Mouse (Mus musculus): ENCODE results near the gene 0610009B22Rik.

0610009B22Rik gene

GRCm38 (mm10) chr11:51635525-51636322, 53.0 kb downstream of the 0610009B22Rik start, which contains the start of gene Rmnd5b:
Rmnd5b (minus strand) TSS chr11:51635896.
- peak; percentile 96 to 97 for DNase-seq (ENCODE audit: low spot score in 2 of 2)
